Mouse (Mus musculus) spleen, adult 2 months (tissue): ENCODE data around the gene Pold2.

ENCODE experiments used
- CTCF ChIP-seq: fragments of 200-500 bp; IDR thresholded peaks from 2 replicates; pipeline ENCODE4 v1.5.1; 2011; ENCODE audit warnings: mild to moderate bottlenecking, inconsistent platforms; ENCODE audit not compliant: insufficient read depth, insufficient read length, insufficient replicate concordance; ENCODE audit errors: extremely low read depth
- POLR2A ChIP-seq: fragments of 200-500 bp; IDR thresholded peaks from 2 replicates; pipeline ENCODE4 v1.6.1; 2011; ENCODE audit warnings: low read depth, low read length, inconsistent platforms

GRCm38 (mm10) chr11:5908642-5909041, 30.6 kb upstream of the Pold2 start:
- TF ChIP-seq CTCF = no peak
- no peak for TF ChIP-seq POLR2A
